Mouse (Mus musculus) bone marrow, adult 2 months (tissue): ENCODE measurements around the gene Vmn2r89.

Experiments
- CTCF ChIP-seq: fragments of 200-500 bp; IDR thresholded peaks from 2 replicates; pipeline ENCODE4 v1.5.1; 2011; ENCODE audit warnings: low read length, control low read depth; ENCODE audit not compliant: control insufficient read depth, insufficient read depth
- POLR2A ChIP-seq: fragments of 200-500 bp; IDR thresholded peaks from 2 replicates; pipeline ENCODE4 v1.6.1; 2011; ENCODE audit warnings: low read depth, mild to moderate bottlenecking, control low read depth, low read length, borderline replicate concordance; ENCODE audit not compliant: control insufficient read depth

DNA sequence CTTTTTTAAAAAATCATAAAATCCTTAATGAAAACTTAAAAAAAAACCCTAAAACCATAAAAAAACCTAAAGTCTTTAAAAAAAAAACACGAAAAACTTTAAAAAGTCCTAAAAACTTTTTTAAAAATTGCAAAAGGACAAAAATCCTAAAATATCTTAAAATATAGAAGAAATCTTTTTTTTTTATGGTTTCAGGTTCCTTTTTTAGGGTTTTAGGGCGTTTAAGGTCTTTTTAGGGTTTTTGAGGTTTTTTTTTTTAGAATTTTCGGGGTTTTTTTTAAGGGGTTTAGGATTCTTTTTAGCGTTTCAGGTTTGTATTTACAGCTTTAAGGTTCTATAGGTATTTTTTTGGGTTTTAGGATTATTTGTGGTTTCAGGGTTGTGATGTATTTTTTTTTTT lies 48.8 kb downstream of the Vmn2r89 start:
- TF ChIP-seq CTCF (no peak), POLR2A (no peak)
